Mouse (Mus musculus) myocyte (in vitro differentiated cells): ENCODE measurements around the gene Sult6b2. TPM values are rescaled to one million over a fixed set of nuclear protein-coding genes. Genes with fewer than 3 reads are reported as not detected.

Source experiments
- H3K27me3 ChIP-seq: one replicate; pipeline ENCODE4 v1.6.1; 2011; ENCODE audit not compliant: control insufficient read depth, insufficient read depth, insufficient read length
- H3K36me3 ChIP-seq: one replicate; pipeline ENCODE4 v1.6.1; 2011; ENCODE audit not compliant: control insufficient read depth, insufficient read depth
- H3K4me2 ChIP-seq: one replicate; pipeline ENCODE4 v1.6.1; 2011; ENCODE audit warnings: low read depth, control low read depth
- H3K4me3 ChIP-seq: one replicate; pipeline ENCODE4 v1.5.1; 2011; ENCODE audit warnings: mild to moderate bottlenecking, control low read depth, moderate library complexity
- H3K79me2 ChIP-seq: one replicate; pipeline ENCODE4 v1.6.1; 2011; ENCODE audit not compliant: control insufficient read depth, insufficient read depth
- H3ac ChIP-seq: one replicate; pipeline ENCODE4 v1.6.1; 2011; ENCODE audit not compliant: control insufficient read depth, insufficient read length
- CEBPB ChIP-seq: IDR thresholded peaks from 2 replicates; pipeline ENCODE4 v1.6.1; 2011; ENCODE audit warnings: mild to moderate bottlenecking, moderate library complexity; ENCODE audit not compliant: poor library complexity, insufficient read depth, severe bottlenecking
- E2F4 ChIP-seq: IDR thresholded peaks from one replicate; pipeline ENCODE4 v1.6.1; 2011; ENCODE audit warnings: mild to moderate bottlenecking, control low read depth, moderate library complexity; ENCODE audit not compliant: insufficient read depth
- MAX ChIP-seq: IDR thresholded peaks from one replicate; pipeline ENCODE4 v1.6.1; 2011; ENCODE audit warnings: low read depth, mild to moderate bottlenecking, control low read depth
- MYOD1 ChIP-seq, 3 experiments: IDR thresholded peaks; one replicate each; pipeline ENCODE4 v1.6.1; 2011; ENCODE audit warnings: control low read depth in 2 of 3, low read depth in 2 of 3, mild to moderate bottlenecking in 2 of 3, moderate library complexity in 1 of 3; ENCODE audit not compliant: insufficient read length in 2 of 3, control insufficient read depth in 1 of 3
- MYOG ChIP-seq, 3 experiments: IDR thresholded peaks; one replicate each; pipeline ENCODE4 v1.6.1; 2011; ENCODE audit warnings: control low read depth in 2 of 3, low read depth in 2 of 3, mild to moderate bottlenecking in 2 of 3; ENCODE audit not compliant: insufficient read length in 2 of 3, control insufficient read depth in 1 of 3, insufficient read depth in 1 of 3
- POLR2A ChIP-seq: IDR thresholded peaks from one replicate; pipeline ENCODE4 v1.6.1; 2011; ENCODE audit warnings: low read depth, mild to moderate bottlenecking, control low read depth, moderate library complexity; ENCODE audit not compliant: insufficient read length
- POLR2AphosphoS2 ChIP-seq: IDR thresholded peaks from one replicate; pipeline ENCODE4 v1.6.1; 2011; ENCODE audit warnings: low read depth, control low read depth; ENCODE audit not compliant: insufficient read length
- REST ChIP-seq: IDR thresholded peaks from one replicate; pipeline ENCODE4 v1.6.1; 2011; ENCODE audit warnings: mild to moderate bottlenecking, control low read depth, moderate library complexity; ENCODE audit not compliant: insufficient read depth, insufficient read length
- SRF ChIP-seq: IDR thresholded peaks from one replicate; pipeline ENCODE4 v1.6.1; 2011; ENCODE audit warnings: low read depth; ENCODE audit not compliant: control insufficient read depth, insufficient read length
- TCF12 ChIP-seq: IDR thresholded peaks from one replicate; pipeline ENCODE4 v1.6.1; 2011; ENCODE audit warnings: mild to moderate bottlenecking, control low read depth; ENCODE audit not compliant: poor library complexity, insufficient read depth, severe bottlenecking
- TCF3 ChIP-seq: IDR thresholded peaks from one replicate; pipeline ENCODE4 v1.6.1; 2011; ENCODE audit warnings: low read depth, control low read depth; ENCODE audit not compliant: insufficient read length
- USF1 ChIP-seq: IDR thresholded peaks from one replicate; pipeline ENCODE4 v1.6.1; 2011; ENCODE audit warnings: low read depth, mild to moderate bottlenecking, control low read depth, moderate library complexity
- polyA plus RNA-seq: library from polyadenylated mRNA; unstranded; fragments of >200 nt; fragmentation: generic; extraction: Trizol; gene quantifications from one replicate; pipeline ENCODE4 v1.2.1, GENCODE M21; 2012; ENCODE audit warnings: missing spikeins

Sult6b2 gene
- polyA plus RNA-seq, 1 experiment, result not detected

DNA sequence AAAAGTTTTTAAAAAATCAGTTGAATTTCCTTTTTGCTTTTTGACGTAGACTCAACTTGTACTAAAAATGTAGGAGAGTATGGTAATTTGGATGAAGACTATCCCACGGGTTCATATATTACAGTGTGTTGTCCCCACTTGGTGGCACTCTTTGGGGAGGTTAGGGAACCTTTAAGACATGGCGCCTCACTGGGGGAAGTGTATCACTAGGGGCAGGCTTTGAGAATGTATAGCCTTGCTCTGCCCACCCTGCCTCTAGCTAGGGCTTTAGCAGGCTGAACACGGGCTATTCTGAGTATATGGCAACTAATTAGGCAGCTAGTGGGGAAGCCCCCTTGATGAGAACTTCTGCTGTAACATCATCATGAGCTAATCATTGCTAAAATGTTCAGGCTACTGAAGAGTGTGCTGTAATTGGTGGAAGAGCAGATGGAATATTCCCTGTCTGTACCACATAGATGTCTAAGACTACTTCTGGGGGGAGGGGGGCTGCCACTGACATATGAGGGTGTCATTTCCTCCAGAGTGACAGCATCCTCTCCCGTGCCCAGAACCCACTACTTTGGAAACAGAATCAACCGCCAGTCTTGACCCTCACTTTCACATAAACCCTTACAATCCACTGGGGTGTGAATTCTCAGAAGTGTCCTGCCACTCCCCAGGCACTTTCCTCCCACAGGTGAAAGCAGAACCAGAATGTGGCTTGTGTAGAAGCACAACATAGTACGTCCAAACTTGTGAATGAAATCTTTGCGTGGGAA lies 43.8 kb upstream of the Sult6b2 start:
- TF ChIP-seq POLR2A (no peak), POLR2AphosphoS2 (no peak), SRF (no peak), MYOG (IDR thresholded peaks at IDR 0.05; ENCODE audit: control insufficient read depth in 1 of 3, insufficient read depth in 1 of 3, insufficient read length in 2 of 3, low read depth in 2 of 3) (no peak), USF1 (no peak), MAX (no peak), TCF3 (no peak), REST (no peak), TCF12 (no peak)
- no peak overlapping the region for H3K4me2 ChIP-seq
- H3K79me2 ChIP-seq, result no peaks in the 10 kb centered on the region

DNA sequence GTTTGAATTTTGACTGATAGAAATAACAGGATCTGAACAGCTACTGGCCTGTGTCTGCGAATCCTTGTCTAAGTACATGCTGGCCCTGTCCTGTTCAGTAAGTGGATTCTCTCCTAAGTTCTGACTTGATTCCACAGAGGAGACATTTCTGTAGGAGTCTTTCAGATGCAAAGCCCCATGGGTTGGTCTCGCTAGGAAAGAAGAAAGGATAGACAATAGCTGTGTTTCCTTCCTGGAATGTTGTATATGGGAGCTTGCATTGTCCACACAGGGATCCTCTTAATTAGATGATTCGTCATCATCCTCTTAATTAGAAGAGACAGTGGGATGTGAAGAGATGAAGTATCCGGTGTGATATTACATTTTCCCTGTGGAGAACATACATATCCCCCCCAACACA lies 42.6 kb upstream of the Sult6b2 start:
- H3K36me3 ChIP-seq, result no peaks in the 10 kb centered on the region
- H3K4me2 ChIP-seq, result no peak overlapping the region
- no peaks in the 10 kb centered on the region for H3K27me3 ChIP-seq
- H3K79me2 ChIP-seq, result no peaks in the 10 kb centered on the region
- H3K4me3 ChIP-seq, result no peak overlapping the region
- TF ChIP-seq TCF3, result no peak
- TF ChIP-seq CEBPB, result no peak
- TF ChIP-seq MYOG (IDR thresholded peaks at IDR 0.05; ENCODE audit: control insufficient read depth in 1 of 3, insufficient read depth in 1 of 3, insufficient read length in 2 of 3, low read depth in 2 of 3), result no peak
- TF ChIP-seq E2F4, result no peak
- TF ChIP-seq MAX, result no peak
- TF ChIP-seq TCF12, result no peak
- no peak for TF ChIP-seq SRF
- TF ChIP-seq REST, result no peak
- TF ChIP-seq POLR2A, result no peak
- TF ChIP-seq MYOD1 (IDR thresholded peaks at IDR 0.05; ENCODE audit: control insufficient read depth in 1 of 3, insufficient read length in 2 of 3, low read depth in 2 of 3), result no peak
- no peak for TF ChIP-seq POLR2AphosphoS2
- no peak for TF ChIP-seq USF1
- H3ac ChIP-seq, result no peak overlapping the region

More for the DNA sequence above, 43.8 kb upstream of the Sult6b2 start:
- no peak overlapping the region for H3K4me3 ChIP-seq
- H3K27me3 ChIP-seq, result no peaks in the 10 kb centered on the region
- H3K36me3 ChIP-seq, result no peaks in the 10 kb centered on the region
- no peak overlapping the region for H3ac ChIP-seq

DNA sequence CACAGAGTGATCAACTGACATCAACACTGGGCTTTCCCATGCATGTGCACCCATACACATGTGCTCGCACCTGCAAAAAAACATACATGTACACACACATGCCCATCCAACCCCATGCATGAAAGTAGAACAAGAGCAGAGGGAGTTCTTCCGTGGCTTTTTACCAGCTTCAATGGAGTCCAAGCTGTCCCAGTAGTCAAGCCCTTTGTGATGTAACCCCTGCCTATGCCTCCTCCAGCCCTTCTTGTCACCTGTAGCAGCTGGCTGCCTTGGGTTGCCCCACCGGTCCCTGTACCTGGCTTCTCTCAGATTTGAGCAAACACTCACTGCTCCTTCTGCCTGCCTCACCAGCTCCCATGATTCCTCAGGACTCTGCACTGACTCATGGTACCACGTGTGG lies 40.8 kb upstream of the Sult6b2 start:
- H3K4me3 ChIP-seq, result no peak overlapping the region
- TF ChIP-seq TCF12 (no peak), MYOG (IDR thresholded peaks at IDR 0.05; ENCODE audit: control insufficient read depth in 1 of 3, insufficient read depth in 1 of 3, insufficient read length in 2 of 3, low read depth in 2 of 3) (no peak), SRF (no peak), USF1 (no peak), POLR2AphosphoS2 (no peak), MAX (no peak), MYOD1 (IDR thresholded peaks at IDR 0.05; ENCODE audit: control insufficient read depth in 1 of 3, insufficient read length in 2 of 3, low read depth in 2 of 3) (no peak), POLR2A (no peak), CEBPB (no peak), E2F4 (no peak), TCF3 (no peak)
- no peaks in the 10 kb centered on the region for H3K36me3 ChIP-seq
- H3ac ChIP-seq, result no peak overlapping the region
- H3K79me2 ChIP-seq, result no peaks in the 10 kb centered on the region
- H3K4me2 ChIP-seq, result no peak overlapping the region
- no peaks in the 10 kb centered on the region for H3K27me3 ChIP-seq

DNA sequence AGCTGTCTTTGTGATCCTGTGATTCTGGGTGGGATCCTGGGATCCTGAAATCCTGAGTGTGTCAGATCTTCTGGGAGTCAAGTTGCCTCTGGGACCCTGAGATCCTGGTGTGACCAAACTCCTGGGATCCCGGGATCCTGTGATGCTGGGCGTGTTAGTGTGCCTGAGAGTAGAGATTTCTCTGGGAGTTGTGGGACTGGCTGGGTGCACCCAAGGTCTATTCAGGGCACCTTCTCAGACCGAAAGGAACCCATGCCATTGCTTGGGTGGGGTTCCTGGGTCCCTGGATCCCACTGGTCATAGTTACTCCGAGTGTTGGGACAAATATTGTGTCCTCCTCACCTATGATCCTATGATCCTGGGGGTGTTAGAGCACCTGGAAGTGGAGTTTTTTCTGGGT lies 39.8 kb upstream of the Sult6b2 start:
- no peaks in the 10 kb centered on the region for H3K27me3 ChIP-seq
- TF ChIP-seq MYOD1 (IDR thresholded peaks at IDR 0.05; ENCODE audit: control insufficient read depth in 1 of 3, insufficient read length in 2 of 3, low read depth in 2 of 3), result no peak
- no peak for TF ChIP-seq TCF12
- TF ChIP-seq SRF, result no peak
- TF ChIP-seq TCF3, result no peak
- no peak for TF ChIP-seq POLR2A
- TF ChIP-seq USF1, result no peak
- no peak for TF ChIP-seq REST
- TF ChIP-seq MAX, result no peak
- TF ChIP-seq POLR2AphosphoS2, result no peak
- no peak for TF ChIP-seq E2F4
- no peak for TF ChIP-seq MYOG (IDR thresholded peaks at IDR 0.05; ENCODE audit: control insufficient read depth in 1 of 3, insufficient read depth in 1 of 3, insufficient read length in 2 of 3, low read depth in 2 of 3)
- TF ChIP-seq CEBPB, result no peak
- no peaks in the 10 kb centered on the region for H3K79me2 ChIP-seq
- H3K4me3 ChIP-seq, result no peak overlapping the region
- H3K36me3 ChIP-seq, result no peaks in the 10 kb centered on the region
- H3ac ChIP-seq, result no peak overlapping the region
- H3K4me2 ChIP-seq, result no peak overlapping the region

GRCm38 (mm10) chr6:142838501-142838900 lies 34.2 kb upstream of the Sult6b2 start:
- no peaks in the 10 kb centered on the region for H3K27me3 ChIP-seq
- TF ChIP-seq CEBPB, result no peak
- no peak for TF ChIP-seq SRF
- no peak for TF ChIP-seq REST
- TF ChIP-seq MYOD1 (IDR thresholded peaks at IDR 0.05; ENCODE audit: control insufficient read depth in 1 of 3, insufficient read length in 2 of 3, low read depth in 2 of 3), result no peak
- no peak for TF ChIP-seq E2F4
- no peak for TF ChIP-seq USF1
- no peak for TF ChIP-seq POLR2A
- no peak for TF ChIP-seq TCF3
- no peak for TF ChIP-seq MYOG (IDR thresholded peaks at IDR 0.05; ENCODE audit: control insufficient read depth in 1 of 3, insufficient read depth in 1 of 3, insufficient read length in 2 of 3, low read depth in 2 of 3)
- TF ChIP-seq TCF12, result no peak
- no peak for TF ChIP-seq POLR2AphosphoS2
- no peak for TF ChIP-seq MAX
- no peak overlapping the region for H3K4me3 ChIP-seq
- no peak overlapping the region for H3K4me2 ChIP-seq
- no peaks in the 10 kb centered on the region for H3K79me2 ChIP-seq
- H3ac ChIP-seq, result no peak overlapping the region
- no peaks in the 10 kb centered on the region for H3K36me3 ChIP-seq
